Mouse (Mus musculus): ENCODE measurements around the gene Cdh23. TPM values are rescaled to one million over a fixed set of nuclear protein-coding genes. Genes with fewer than 3 reads are reported as not detected.

The Cdh23 gene
- polyA plus RNA-seq, 1 experiment from 2014 or later = 0.53 TPM

DNA sequence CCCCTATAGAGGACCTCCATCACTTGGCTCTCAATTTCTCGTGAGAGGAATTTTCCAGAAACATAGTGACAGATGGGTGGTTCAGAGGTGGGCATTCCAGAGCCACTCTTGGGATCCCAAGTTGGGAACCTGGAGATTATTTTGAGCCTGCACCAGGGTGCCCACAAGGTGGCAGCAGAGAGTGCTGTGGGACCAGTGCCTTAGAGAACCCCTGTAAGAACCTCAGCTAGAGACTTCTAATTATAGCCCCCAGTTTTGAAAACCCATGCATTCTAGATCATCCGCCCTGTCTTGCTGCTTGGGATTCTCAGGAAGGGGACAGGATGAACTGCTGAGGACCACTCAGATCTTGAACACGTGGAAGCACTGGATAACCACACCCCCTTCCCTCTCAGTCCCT, 278.2 kb downstream of the Cdh23 start:
- Histone ChIP-seq H3K9me3 (no peaks in the 10 kb centered on the region), H3K4me1 (no peaks in the 10 kb centered on the region), H3K4me3 (no peak overlapping the region), H3K36me3 (no peaks in the 10 kb centered on the region), H3K27me3 (ENCODE audit: insufficient read depth, poor library complexity, severe bottlenecking) (peaks cover 32% of the 10 kb centered on the region), H3K27ac (no peak overlapping the region)
- peak; percentile 84 for DNase-seq (ENCODE audit: low spot score)
- 16% methylated on average over 3 of the region's 3 CpGs for WGBS

DNA sequence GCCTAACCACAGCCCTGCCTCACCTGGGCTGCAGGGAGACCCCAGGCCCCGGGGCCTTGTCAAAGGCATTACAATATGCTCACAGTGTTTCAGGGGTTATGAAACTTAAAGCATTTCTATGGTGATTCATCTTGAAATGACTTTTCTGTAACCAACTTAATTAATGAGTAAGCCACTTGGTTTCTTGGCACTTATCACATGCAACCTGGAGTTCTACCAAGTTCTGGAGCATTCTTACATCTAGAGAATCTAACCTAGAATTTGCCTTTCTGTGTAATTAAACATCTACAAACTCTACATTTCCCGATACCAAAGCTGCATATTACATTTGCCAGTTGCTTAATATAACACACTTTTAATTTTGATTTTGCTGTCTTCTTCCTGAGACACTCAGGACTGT, 279.2 kb downstream of the Cdh23 start:
- no peak overlapping the region for H3K27ac ChIP-seq
- no peaks in the 10 kb centered on the region for H3K9me3 ChIP-seq
- peaks cover 32% of the 10 kb centered on the region for H3K27me3 ChIP-seq (ENCODE audit: insufficient read depth, poor library complexity, severe bottlenecking)
- DNase-seq (ENCODE audit: low spot score) = no peak
- no peak overlapping the region for H3K4me3 ChIP-seq
- H3K4me1 ChIP-seq = no peaks in the 10 kb centered on the region
- H3K36me3 ChIP-seq = no peaks in the 10 kb centered on the region
- WGBS = 77% methylated on average over 2 of the region's 2 CpGs

DNA sequence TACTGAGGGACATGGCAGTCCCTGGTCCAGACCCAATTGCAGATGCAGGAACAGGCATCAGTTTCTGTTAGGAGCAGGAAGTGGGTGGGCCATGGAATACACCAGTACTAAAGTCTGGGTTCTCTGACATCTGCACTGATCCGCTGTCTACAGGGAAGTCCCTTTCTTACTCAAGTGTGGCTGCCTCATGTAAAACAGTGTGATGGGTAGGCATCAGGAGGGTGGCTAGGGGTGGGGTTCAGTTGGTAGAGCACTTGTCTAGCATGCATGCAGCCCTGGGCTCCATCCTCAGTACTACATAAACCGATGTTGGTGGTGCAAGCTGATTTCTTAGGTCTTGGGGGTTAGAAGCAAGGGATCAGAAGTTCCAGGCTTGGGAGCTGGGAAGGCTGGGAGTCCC, 282.5 kb downstream of the Cdh23 start:
- Histone ChIP-seq H3K36me3 (no peaks in the 10 kb centered on the region), H3K4me3 (no peak overlapping the region), H3K4me1 (no peaks in the 10 kb centered on the region), H3K9me3 (no peaks in the 10 kb centered on the region), H3K27me3 (ENCODE audit: insufficient read depth, poor library complexity, severe bottlenecking) (peaks cover 54% of the 10 kb centered on the region), H3K27ac (no peak overlapping the region)
- no peak for DNase-seq (ENCODE audit: low spot score)
- 78% methylated on average over 2 of the region's 2 CpGs for WGBS

DNA sequence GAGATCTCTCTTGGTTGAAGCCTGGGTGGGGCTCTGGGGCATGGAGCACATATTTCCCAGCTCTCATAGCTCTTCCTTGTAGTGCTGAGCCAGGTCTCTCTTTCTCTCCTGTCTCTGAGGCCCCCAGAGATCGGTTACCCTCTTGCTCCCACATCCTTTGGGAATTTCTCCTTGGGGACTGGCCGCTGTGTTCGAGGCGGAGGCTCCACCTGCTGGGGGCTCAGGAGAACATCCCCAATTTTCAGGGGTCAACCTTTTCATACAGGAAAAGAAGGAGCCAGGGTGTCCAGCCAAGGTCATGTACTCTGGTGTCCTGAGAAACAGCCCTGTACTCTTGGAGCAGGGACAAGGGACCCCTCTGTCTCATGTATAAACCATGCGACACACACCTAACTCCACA, 284.5 kb downstream of the Cdh23 start:
- no peaks in the 10 kb centered on the region for H3K36me3 ChIP-seq
- H3K27ac ChIP-seq = no peak overlapping the region
- H3K9me3 ChIP-seq = no peaks in the 10 kb centered on the region
- H3K4me1 ChIP-seq = no peaks in the 10 kb centered on the region
- H3K27me3 ChIP-seq (ENCODE audit: insufficient read depth, poor library complexity, severe bottlenecking) = peaks cover 65% of the 10 kb centered on the region
- WGBS = 11% methylated on average over 5 of the region's 5 CpGs
- no peak for DNase-seq (ENCODE audit: low spot score)
- H3K4me3 ChIP-seq = no peak overlapping the region

DNA sequence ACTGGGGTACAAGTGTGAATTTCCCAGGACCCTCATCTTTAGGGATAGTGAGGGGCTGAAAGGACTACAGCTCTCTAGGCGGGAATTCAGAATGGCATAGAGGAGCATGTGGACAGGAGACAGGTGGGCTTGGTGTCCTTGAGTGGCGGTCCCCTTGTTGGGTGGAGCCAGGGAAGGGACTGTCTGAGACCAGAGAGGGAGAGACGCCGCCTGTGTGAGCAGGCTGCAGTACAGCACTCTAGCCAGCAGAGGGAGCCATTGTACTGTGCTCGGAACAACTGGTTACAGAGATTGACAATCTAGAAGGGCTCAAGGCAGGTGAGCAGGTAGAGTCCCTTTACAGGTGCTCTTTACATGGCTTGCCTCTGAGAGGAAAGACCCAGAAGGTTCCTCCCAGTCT, 288.5 kb downstream of the Cdh23 start:
- no peak for DNase-seq (ENCODE audit: low spot score)
- no peaks in the 10 kb centered on the region for H3K4me1 ChIP-seq
- no peaks in the 10 kb centered on the region for H3K36me3 ChIP-seq
- no peak overlapping the region for H3K4me3 ChIP-seq
- peaks cover 58% of the 10 kb centered on the region for H3K27me3 ChIP-seq (ENCODE audit: insufficient read depth, poor library complexity, severe bottlenecking)
- 3% methylated on average over 5 of the region's 5 CpGs for WGBS
- no peaks in the 10 kb centered on the region for H3K9me3 ChIP-seq
- H3K27ac ChIP-seq = no peak overlapping the region

DNA sequence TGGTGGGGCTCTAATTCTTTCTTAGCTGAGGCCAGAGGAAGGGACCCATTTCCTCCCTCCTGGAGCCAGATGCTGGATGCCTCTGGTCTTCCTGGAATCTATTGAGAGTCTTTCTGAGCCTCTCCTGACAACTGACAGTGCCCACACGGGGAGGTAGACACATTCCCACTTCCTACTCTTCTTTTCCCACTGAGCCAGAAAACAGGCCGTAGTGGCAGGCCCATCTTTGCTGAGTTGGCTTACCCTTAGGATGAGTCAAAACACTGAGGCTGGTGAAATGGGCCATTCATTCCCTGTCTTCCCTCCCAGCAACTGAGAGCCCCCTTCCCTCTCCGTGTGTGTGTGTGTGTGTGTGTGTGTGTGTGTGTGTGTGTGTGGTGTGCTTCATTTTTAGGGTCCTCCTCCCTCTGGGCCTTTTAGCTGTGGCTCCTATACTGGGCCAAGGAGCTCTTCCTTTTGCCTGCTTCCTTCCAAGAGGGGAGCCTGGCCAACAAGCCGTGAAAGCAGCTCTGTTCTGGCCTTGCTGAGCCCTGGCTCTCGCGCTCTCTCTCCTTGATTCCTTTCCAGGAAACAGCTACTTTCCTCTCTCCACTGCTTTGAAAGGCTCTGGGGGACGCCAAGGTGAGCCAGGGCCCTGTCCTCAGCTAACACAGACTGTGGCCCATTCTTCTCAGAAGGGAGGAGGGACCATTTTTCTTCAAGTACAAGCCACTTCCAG, 290.7 kb downstream of the Cdh23 start:
- peaks cover 46% of the 10 kb centered on the region for H3K27me3 ChIP-seq (ENCODE audit: insufficient read depth, poor library complexity, severe bottlenecking)
- H3K36me3 ChIP-seq = no peaks in the 10 kb centered on the region
- DNase-seq (ENCODE audit: low spot score) = no peak
- WGBS = 54% methylated on average over 7 of the region's 7 CpGs
- H3K4me3 ChIP-seq = no peak overlapping the region
- no peak overlapping the region for H3K27ac ChIP-seq
- no peaks in the 10 kb centered on the region for H3K9me3 ChIP-seq
- no peaks in the 10 kb centered on the region for H3K4me1 ChIP-seq

DNA sequence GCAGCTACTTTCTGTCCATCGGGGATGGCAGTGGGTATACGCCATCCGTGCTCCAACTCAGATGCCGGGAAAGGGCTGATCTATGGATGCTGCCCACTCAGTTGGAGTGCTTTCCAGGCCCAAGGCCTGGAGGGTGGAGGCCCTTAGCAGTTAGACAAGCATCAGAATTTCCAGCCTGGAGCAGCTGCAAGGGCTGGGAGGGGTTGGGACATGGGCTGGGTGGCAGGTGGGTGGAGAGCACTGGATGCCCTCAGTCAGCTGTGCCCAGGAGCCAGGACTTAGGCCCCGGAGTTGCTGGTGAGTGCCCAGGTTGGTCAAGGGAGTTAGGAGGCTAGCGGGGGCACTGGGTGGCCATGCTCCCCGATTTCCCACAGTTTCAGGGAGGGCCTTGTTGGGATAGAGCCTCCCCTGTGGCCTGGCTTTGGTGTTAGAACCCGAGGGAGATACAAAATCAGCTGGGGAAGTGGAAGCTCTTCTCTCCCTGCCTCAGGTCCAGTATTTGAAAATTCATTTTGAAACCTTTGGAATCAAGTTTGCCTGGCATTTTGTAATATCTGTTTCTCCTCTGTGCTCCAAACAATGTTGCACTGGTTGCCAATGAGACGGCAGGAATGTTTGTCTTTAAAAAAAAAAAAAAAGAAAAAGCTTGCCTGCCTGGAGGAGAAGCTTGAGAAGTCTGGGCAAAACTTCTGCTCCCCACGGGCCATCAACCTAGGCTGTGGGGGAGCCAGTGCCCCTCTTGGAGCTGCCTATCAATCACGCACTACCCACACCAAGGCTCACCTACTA, 295.6 kb downstream of the Cdh23 start:
- no peaks in the 10 kb centered on the region for H3K9me3 ChIP-seq
- H3K36me3 ChIP-seq = no peaks in the 10 kb centered on the region
- peaks cover 9% of the 10 kb centered on the region for H3K4me1 ChIP-seq
- WGBS = 81% methylated on average over 11 of the region's 11 CpGs
- H3K27ac ChIP-seq = no peak overlapping the region
- no peak for DNase-seq (ENCODE audit: low spot score)
- peaks cover 10% of the 10 kb centered on the region for H3K27me3 ChIP-seq (ENCODE audit: insufficient read depth, poor library complexity, severe bottlenecking)
- H3K4me3 ChIP-seq = no peak overlapping the region

DNA sequence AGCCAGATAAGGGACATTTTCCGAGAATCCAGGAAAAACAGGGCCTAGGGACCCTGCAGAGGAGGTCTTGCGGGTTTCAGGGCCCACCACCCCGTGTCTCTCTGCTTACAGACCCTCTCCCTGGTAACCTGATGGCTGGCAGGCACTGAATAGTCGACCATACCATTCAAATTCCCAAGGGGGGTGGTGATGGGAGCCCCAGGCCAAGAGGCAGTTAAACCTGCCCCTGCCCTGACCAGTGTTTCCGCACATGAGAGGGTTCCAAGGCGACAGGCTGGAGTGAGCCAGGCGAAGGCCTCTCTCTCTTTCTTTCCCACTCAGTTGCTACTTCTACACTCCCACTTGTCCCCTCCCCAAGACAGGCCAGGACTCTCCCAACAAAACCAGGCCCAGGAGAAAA, 296.8 kb downstream of the Cdh23 start, which contains the start of gene Gm17455:
TSS of gene Gm17455 (plus strand) at position 278 of the 400 bp plus-strand sequence.
- H3K36me3 ChIP-seq = no peaks in the 10 kb centered on the region
- DNase-seq (ENCODE audit: low spot score) = no peak
- 48% methylated on average over 7 of the region's 7 CpGs for WGBS
- H3K9me3 ChIP-seq = no peaks in the 10 kb centered on the region
- no peak within 1 kb of the TSS for H3K4me3 ChIP-seq
- H3K4me1 ChIP-seq = peaks cover 14% of the 10 kb centered on the region
- H3K27me3 ChIP-seq (ENCODE audit: insufficient read depth, poor library complexity, severe bottlenecking) = no peaks in the 10 kb centered on the region; the same call in 1 of the 2 replicates
- H3K27ac ChIP-seq = 0 out of 2 replicates have a peak within 1 kb of the TSS, but pooled peaks have one; percentile 38

DNA sequence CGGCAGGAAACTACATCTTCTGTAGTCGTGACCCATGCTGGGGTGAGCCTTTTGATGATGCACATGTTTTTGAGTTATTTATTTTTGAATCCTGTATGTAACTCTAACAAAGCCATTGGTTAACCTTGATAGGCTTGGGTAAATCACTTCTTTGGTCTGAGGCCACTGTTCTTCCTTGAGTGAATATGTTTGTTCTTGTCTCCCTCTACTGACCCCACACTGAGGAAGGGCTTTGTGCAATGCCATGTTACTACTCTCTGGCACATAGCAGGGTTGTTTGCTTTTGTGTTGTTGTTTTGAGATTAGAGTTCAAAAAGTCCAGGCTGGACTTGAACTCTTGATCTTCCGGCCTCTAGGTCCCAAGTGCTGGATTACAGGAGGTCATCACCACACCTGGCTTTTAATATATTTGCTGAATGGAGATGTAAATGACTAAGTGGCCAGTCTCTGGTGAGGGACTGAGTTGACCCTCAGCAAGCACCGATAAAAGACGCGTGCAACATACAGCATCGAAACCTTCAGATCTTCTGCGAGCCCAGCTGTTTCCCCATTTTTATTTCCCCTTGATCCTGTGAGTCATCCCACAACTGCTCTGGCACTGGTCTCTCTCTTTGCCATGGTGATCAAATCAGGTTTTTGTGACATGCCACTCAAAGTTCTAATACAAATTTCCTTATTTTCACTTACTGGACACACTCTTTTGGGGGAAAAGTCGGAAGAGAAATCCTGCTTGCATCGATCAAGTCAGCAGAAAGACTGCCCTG, 298.1 kb downstream of the Cdh23 start:
- no peak for DNase-seq (ENCODE audit: low spot score)
- Histone ChIP-seq H3K27ac (no peak overlapping the region), H3K27me3 (ENCODE audit: insufficient read depth, poor library complexity, severe bottlenecking) (no peaks in the 10 kb centered on the region; the same call in 1 of the 2 replicates), H3K4me3 (no peak overlapping the region), H3K36me3 (no peaks in the 10 kb centered on the region), H3K9me3 (no peaks in the 10 kb centered on the region), H3K4me1 (peaks cover 14% of the 10 kb centered on the region)
- WGBS = 88% methylated on average over 10 of the region's 10 CpGs

DNA sequence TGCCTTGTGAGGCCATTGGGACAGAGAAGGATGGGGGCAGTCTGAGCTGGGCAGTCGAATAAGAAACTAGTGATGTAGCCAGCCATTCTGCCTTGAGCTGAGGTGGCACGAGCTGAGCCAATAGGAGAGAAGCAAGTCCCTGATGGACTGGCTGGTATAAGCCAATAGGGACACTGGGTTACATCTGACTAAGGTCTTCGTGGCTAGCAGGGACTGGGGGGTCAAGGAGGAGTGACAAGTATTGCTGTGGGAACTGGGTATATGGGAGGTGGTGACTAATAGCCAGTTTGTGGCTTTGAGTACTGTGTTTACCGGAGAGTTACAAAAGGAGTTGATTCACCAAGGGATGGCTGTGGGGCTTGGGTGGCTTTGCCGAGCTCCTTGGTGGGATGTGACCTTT, 300.7 kb downstream of the Cdh23 start:
- Histone ChIP-seq H3K27me3 (ENCODE audit: insufficient read depth, poor library complexity, severe bottlenecking) (no peaks in the 10 kb centered on the region), H3K27ac (no peak overlapping the region), H3K9me3 (no peaks in the 10 kb centered on the region), H3K36me3 (no peaks in the 10 kb centered on the region), H3K4me3 (no peak overlapping the region), H3K4me1 (peaks cover 20% of the 10 kb centered on the region)
- 68% methylated on average over 5 of the region's 5 CpGs for WGBS
- DNase-seq (ENCODE audit: low spot score) = no peak

DNA sequence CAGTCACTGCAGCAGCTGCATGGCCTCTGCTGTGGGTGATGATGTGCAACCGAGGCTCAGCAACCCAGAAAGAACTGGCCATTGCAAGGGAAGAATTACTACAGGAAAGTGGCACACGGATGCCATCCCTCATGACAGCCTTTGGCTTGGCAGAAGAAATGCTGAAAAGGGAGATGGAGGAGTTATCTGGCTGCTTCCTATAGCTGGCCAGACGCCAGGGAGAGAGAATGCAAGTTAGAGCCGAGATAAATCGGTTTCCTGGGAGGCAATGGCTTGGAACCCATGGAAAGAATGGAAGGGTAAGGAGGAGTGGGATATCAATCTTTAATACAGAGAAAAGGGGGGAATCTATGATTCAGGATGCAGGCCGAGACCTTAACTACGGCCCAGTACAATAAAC, 301.4 kb downstream of the Cdh23 start:
- 73% methylated on average over 7 of the region's 7 CpGs for WGBS
- Histone ChIP-seq H3K4me1 (peaks cover 27% of the 10 kb centered on the region), H3K36me3 (no peaks in the 10 kb centered on the region), H3K27ac (no peak overlapping the region), H3K9me3 (no peaks in the 10 kb centered on the region), H3K4me3 (no peak overlapping the region), H3K27me3 (ENCODE audit: insufficient read depth, poor library complexity, severe bottlenecking) (no peaks in the 10 kb centered on the region)
- DNase-seq (ENCODE audit: low spot score) = no peak

DNA sequence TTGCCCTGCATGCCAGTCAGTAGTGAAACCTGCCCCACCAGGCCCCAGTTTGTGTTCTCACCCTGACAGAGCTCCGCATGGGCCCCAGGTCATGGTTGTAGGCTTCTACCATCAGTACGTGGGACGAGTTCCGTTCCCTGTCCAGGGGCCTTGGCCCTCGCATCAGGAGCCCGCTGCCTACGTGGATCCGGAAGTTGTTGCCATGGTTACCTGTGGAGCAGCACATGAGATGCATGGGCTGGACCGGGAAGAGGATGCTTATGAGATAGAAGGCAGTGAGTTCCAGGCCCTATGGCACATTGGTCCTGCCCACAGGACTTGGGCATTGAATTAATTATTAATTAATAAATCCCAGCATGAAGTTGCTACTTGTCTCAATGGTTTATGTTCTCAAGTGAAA, 304.6 kb downstream of the Cdh23 start:
- Histone ChIP-seq H3K4me1 (peaks cover 29% of the 10 kb centered on the region), H3K9me3 (no peaks in the 10 kb centered on the region), H3K27me3 (ENCODE audit: insufficient read depth, poor library complexity, severe bottlenecking) (no peaks in the 10 kb centered on the region), H3K4me3 (no peak overlapping the region), H3K36me3 (no peaks in the 10 kb centered on the region), H3K27ac (no peak overlapping the region)
- no peak for DNase-seq (ENCODE audit: low spot score)
- 92% methylated on average over 9 of the region's 9 CpGs for WGBS

DNA sequence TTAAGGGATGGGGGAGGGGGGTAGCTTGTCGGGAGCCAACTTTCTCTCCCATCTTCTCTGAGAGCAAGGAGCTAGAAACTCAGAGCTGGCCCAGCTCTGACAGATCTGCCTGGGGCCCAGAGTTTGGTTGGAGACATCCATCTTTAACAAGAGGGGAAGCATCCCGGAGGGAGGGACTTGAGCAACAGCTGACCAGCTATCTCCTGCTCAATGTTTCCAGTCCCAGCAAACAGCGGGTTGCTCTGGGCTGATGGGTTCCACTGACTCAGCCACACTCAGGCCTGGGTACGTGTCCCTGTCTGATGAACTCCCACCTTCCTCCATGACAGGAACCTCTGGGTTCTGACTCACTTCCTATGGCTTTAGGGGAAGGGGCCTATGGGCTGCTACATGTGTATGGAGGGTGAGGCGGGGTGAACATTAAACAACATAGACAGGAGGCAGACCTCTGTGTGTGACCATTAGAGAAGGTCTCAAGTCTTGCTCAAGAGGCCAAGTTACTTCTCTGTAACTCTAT, 305.3 kb downstream of the Cdh23 start:
- Histone ChIP-seq H3K27ac (peak overlapping the region; percentile 62; the same call in 1 of the 2 replicates), H3K27me3 (ENCODE audit: insufficient read depth, poor library complexity, severe bottlenecking) (no peaks in the 10 kb centered on the region), H3K36me3 (no peaks in the 10 kb centered on the region), H3K4me3 (no peak overlapping the region), H3K4me1 (peaks cover 29% of the 10 kb centered on the region), H3K9me3 (no peaks in the 10 kb centered on the region)
- 54% methylated on average over 5 of the region's 5 CpGs for WGBS
- no peak for DNase-seq (ENCODE audit: low spot score)
